Mouse (Mus musculus) liver, embryonic 14.5 days (tissue): ENCODE results near the gene Dyx1c1. TPM values are rescaled to one million over a fixed set of nuclear protein-coding genes. Genes with fewer than 3 reads are reported as not detected.

ENCODE experiments used
- ATAC-seq: fragments of 200-750 bp; cut with Nextera tagmentation; 2 replicates; pipeline ENCODE4 v1.8.0; 2017; ENCODE audit warnings: moderate number of reproducible peaks, mild to moderate bottlenecking, moderate library complexity; ENCODE audit not compliant: insufficient read depth
- DNase-seq, 3 experiments: peaks; one replicate each; pipeline ENCODE4 v3.0.0-alpha.2; 2012 to 2013; ENCODE audit warnings: low read depth in 3 of 3, low spot score in 3 of 3
- H3K27ac ChIP-seq: fragments of 300-500 bp; sonication (generic); 2 replicates; pipeline ENCODE4 v1.5.1; 2014; ENCODE audit warnings: moderate library complexity, mild to moderate bottlenecking, control low read depth, inconsistent platforms
- H3K27me3 ChIP-seq: fragments of 300-500 bp; sonication (generic); 2 replicates; pipeline ENCODE4 v1.6.1; 2014; ENCODE audit warnings: mild to moderate bottlenecking, low read length, moderate library complexity; ENCODE audit not compliant: control insufficient read depth, insufficient read depth
- H3K36me3 ChIP-seq: fragments of 300-500 bp; sonication (generic); replicated peaks from 2 replicates; pipeline ENCODE4 v1.6.1; 2014; ENCODE audit warnings: low read depth; ENCODE audit not compliant: control insufficient read depth, insufficient read depth
- H3K4me1 ChIP-seq, 2 experiments: fragments of 200-500 bp in 1 of 2; fragments of 300-500 bp in 1 of 2; sonication (generic) in 1 of 2; replicated peaks; 2 replicates each; pipeline ENCODE4 v1.6.1; 2012 to 2014; ENCODE audit warnings: antibody characterized with exemption in 1 of 2, inconsistent platforms in 1 of 2, low read length in 1 of 2; ENCODE audit not compliant: control insufficient read depth in 2 of 2, insufficient read depth in 2 of 2
- H3K4me2 ChIP-seq: fragments of 300-500 bp; sonication (generic); 2 replicates; pipeline ENCODE4 v1.6.1; 2014; ENCODE audit warnings: low read depth, mild to moderate bottlenecking, control low read depth, moderate library complexity
- H3K4me3 ChIP-seq, 2 experiments: fragments of 200-500 bp in 1 of 2; fragments of 300-500 bp in 1 of 2; sonication (generic) in 1 of 2; 2 replicates each; pipeline ENCODE4 v1.5.1; 2012 to 2014; ENCODE audit warnings: low read depth in 2 of 2, low read length in 2 of 2, mild to moderate bottlenecking in 2 of 2, control low read depth in 1 of 2, inconsistent platforms in 1 of 2, moderate library complexity in 1 of 2; ENCODE audit not compliant: insufficient read depth in 1 of 2
- H3K9ac ChIP-seq: fragments of 300-500 bp; sonication (generic); replicated peaks from 2 replicates; pipeline ENCODE4 v1.6.1; 2014; ENCODE audit warnings: mild to moderate bottlenecking, control low read depth, moderate library complexity
- H3K9me3 ChIP-seq: fragments of 300-500 bp; sonication (generic); 2 replicates; pipeline ENCODE4 v1.6.1; 2016; ENCODE audit warnings: low read length, mixed read lengths; ENCODE audit not compliant: control insufficient read depth
- CTCF ChIP-seq: IDR thresholded peaks from 2 replicates; pipeline ENCODE4 v1.5.1; 2016; ENCODE audit warnings: antibody characterized with exemption, low read depth, control low read depth
- EP300 ChIP-seq: IDR thresholded peaks from 2 replicates; pipeline ENCODE4 v1.6.1; 2016; ENCODE audit warnings: antibody characterized with exemption, low read depth
- WGBS: fragments of 180-500 bp; shearing (Covaris S2); extraction: QIAGEN DNeasy Blood & Tissue Kit; methylation state at CpG from one replicate; pipeline ENCODE4 v1.1.7; 2014; ENCODE audit not compliant: insufficient replicate concordance; 5-methylcytosine and 5-hydroxymethylcytosine counted together
- polyA plus RNA-seq, 2 experiments: library from polyadenylated mRNA; depleted of rRNA in 1 of 2; stranded (reverse) in 1 of 2; unstranded in 1 of 2; fragments of >200 nt; fragmentation: Nextera tagmentation in 1 of 2; extraction: Ambion mirVana in 1 of 2; gene quantifications; 2 replicates each; pipeline versions ENCODE4 v1.2.1 to v1.2.3; 2012 to 2014

The Dyx1c1 gene
- polyA plus RNA-seq, 2 experiments, result 0.13 to 0.15 TPM

DNA sequence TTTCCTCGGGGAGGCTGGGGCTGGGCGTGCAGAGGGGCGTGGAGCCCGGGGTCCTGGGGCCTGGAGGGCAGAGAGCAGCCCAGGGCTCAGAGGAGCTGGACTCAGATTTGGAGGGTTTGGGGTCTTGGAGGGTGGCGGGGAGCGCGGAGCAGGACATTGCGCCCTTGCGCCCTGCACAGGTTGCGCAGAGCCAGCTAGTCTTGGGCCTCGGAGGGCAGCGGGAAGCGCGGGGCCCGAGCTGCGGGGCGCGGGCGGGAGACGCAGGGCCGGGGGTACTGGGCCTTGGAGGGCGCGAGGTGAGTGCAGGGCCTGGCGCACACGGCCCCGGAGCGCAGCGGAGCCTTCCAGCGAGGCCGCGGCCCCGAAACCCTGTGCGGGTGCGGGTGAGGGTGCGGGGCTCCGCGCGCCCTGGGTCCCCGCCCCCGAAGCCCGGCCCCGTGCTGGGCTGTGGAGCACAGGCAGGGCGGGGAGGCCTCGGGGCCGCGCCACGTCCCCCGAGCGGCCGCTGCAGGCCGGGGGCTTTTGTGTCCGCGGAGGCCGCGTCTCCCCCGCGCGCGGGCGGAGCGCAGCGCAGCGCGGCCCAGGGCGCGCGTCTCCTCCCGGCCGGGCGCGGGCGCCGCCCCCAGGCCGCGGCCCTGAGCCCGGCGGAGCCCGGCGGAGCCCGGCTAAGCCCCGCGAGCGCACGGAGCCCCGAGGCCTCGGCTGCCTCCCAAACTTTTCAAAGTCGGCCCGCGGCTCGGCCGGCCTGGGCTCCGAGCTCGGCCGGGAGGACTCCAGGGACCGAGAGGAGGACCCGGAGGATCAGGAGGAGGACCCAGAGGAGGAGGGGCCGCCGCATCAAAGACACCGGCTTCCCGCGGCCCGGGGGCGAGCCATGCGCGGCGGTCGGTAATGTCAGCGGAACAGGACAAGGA, 33.3 kb upstream of the Dyx1c1 start, which contains the start of gene Pygo1:
Gene Pygo1, plus strand, starts transcription at position 625 of the 914 bp plus-strand sequence.
- TF ChIP-seq CTCF (no peak), EP300 (no peak)
- DNase-seq (no peak), ATAC-seq (no peak)
- 1% methylated on average over 95 of the region's 108 CpGs for WGBS
- H3K9me3 ChIP-seq, result no peaks in the 10 kb centered on the region
- H3K4me3 ChIP-seq, result peak within 1 kb of the TSS; percentile 47 to 49
- no peak within 1 kb of the TSS for H3K27ac ChIP-seq
- H3K36me3 ChIP-seq, result no peaks in the 10 kb centered on the region
- H3K4me2 ChIP-seq, result peak within 1 kb of the TSS; percentile 54
- H3K27me3 ChIP-seq, result peaks cover 41% of the 10 kb centered on the region
- no peak within 1 kb of the TSS for H3K9ac ChIP-seq
- H3K4me1 ChIP-seq, result no peaks in the 10 kb centered on the region

DNA sequence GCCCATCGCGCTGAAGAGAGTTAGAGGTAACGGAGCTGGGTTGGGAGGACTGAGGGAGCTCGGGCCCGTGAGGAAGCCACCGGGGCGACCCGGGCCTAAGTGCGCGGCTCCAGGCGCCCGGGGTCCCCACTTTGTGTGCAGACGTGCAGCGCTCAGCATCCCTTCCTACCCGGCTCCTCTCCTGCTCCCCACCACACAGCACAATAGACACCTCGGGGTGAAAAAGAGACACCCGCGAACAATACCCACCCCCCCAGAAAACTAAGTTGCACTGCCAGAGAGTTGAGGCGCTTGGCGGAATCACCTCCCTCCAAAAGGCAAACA, 32.7 kb upstream of the Dyx1c1 start:
- no peaks in the 10 kb centered on the region for H3K36me3 ChIP-seq
- ATAC-seq (no peak), DNase-seq (no peak)
- H3K4me3 ChIP-seq, result peak overlapping the region; percentile 38 to 49
- 3% methylated on average over 20 of the region's 20 CpGs for WGBS
- no peak for TF ChIP-seq EP300
- TF ChIP-seq CTCF, result no peak
- H3K9ac ChIP-seq, result no peak overlapping the region
- peak overlapping the region; percentile 54 for H3K4me2 ChIP-seq
- H3K4me1 ChIP-seq, result no peaks in the 10 kb centered on the region
- no peak overlapping the region for H3K27ac ChIP-seq
- peaks cover 41% of the 10 kb centered on the region for H3K27me3 ChIP-seq
- H3K9me3 ChIP-seq, result no peaks in the 10 kb centered on the region

DNA sequence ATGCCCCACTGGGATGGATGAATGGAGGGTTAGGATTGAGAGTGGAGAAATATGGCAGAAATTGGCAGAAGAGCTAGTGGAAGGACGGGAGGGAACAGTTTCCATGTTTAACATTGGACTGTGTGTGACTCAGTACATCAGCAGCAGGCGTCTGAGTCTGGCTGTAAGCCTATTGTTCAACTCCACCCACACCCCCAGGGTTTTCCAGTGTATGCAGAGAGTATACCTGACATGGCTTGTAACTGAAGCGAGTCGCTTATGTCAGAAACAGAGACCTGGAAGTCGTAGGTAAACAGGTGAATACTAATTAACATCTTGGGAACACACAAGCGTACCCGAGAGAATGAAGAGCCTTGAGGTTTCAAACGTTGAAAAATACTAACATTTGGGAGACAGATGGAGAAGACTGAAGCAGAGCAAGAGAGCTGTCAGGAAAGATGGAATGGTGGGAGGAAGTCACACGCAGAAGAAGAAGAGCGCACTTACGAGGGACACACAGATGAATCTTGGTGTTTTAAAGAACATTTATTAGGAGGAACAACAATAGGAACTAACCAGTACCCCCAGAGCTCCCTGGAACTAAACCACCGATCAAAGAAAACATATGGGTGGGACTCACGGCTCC, 27.3 kb upstream of the Dyx1c1 start:
- Histone ChIP-seq H3K4me3 (no peak overlapping the region), H3K27me3 (peaks cover 14% of the 10 kb centered on the region), H3K27ac (no peak overlapping the region), H3K9me3 (no peaks in the 10 kb centered on the region), H3K36me3 (no peaks in the 10 kb centered on the region), H3K4me1 (no peaks in the 10 kb centered on the region), H3K9ac (no peak overlapping the region), H3K4me2 (no peak overlapping the region)
- DNase-seq (no peak), ATAC-seq (no peak)
- WGBS, result 61% methylated on average over 13 of the region's 13 CpGs
- TF ChIP-seq CTCF (no peak), EP300 (no peak)

DNA sequence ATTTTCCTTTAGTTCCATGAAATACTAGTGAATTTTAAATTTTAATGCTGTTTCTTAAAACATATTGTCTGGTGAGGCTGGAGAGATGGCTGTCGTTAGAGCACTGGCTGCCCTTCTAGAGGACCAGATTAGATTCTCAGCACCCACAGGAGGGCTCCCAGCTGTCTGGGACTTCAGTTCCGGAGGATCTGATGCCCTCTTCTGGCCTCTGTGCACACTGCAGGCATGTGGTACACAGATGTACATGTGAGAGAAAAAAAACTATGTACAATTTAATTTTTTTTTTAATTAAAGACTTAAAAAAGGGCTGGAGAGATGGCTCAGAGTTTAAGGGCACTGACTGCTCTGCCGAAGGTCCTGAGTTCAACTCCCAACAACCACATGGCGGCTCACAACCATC, 23.3 kb upstream of the Dyx1c1 start:
- Histone ChIP-seq H3K4me3 (no peak overlapping the region), H3K9me3 (no peaks in the 10 kb centered on the region), H3K4me2 (no peak overlapping the region), H3K36me3 (no peaks in the 10 kb centered on the region), H3K27ac (no peak overlapping the region), H3K9ac (no peak overlapping the region), H3K4me1 (no peaks in the 10 kb centered on the region), H3K27me3 (no peaks in the 10 kb centered on the region)
- WGBS, result 66% methylated on average over 4 of the region's 4 CpGs
- TF ChIP-seq CTCF (0 out of 2 replicates have a peak, but pooled peaks have one; percentile 25), EP300 (no peak)
- DNase-seq (no peak), ATAC-seq (no peak)

GRCm38 (mm10) chr9:72936301-72936700, 22.3 kb upstream of the Dyx1c1 start:
- WGBS, result 66% methylated on average over 2 of the region's 2 CpGs
- H3K9me3 ChIP-seq, result no peaks in the 10 kb centered on the region
- no peaks in the 10 kb centered on the region for H3K27me3 ChIP-seq
- DNase-seq, result no peak
- no peak overlapping the region for H3K4me2 ChIP-seq
- no peak for ATAC-seq
- no peak overlapping the region for H3K9ac ChIP-seq
- H3K4me1 ChIP-seq, result no peaks in the 10 kb centered on the region
- no peak for TF ChIP-seq EP300
- TF ChIP-seq CTCF, result no peak
- no peaks in the 10 kb centered on the region for H3K36me3 ChIP-seq
- no peak overlapping the region for H3K27ac ChIP-seq
- no peak overlapping the region for H3K4me3 ChIP-seq
